In the genomic region with DNA sequence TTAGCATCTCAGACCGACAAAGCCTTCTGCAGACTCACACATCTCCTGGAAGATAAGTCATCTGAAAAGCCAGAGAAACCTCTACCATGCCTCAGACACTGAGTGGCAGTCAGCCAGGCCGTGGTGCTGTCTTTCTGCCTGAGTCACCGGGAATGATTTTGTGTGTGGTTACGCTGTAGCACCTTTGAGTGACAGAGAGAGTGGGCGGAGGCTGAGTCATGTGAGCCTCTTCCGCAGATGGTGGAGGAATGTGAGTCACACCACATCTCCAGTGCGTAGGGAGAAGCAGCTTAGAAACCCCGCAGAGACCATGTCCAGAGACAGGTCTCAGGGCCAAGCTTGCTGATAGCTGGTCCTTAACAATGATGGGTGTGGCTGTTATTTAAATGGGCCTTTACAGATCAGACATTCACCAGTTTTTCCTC, we compare ENCODE assay signal across 9 mouse cellular contexts.
DNase-seq lines count a peak whose midpoint lies in the region; ATAC-seq and TF ChIP-seq lines count a peak whose summit lies in the region.
"Had no signal": no experiment of that assay in that cellular context is flagged by ENCODE, and none has a peak within 500 bp of the region (broad histone marks: within the 10 kb centered on the region; RNA-seq: fewer than 3 reads in every experiment).

No protein-coding gene starts in this region.

- WGBS in forebrain, embryonic 12.5 days: 88% methylated on average over 8 of the region's 8 CpGs

- TF ChIP-seq CTCF in C2C12 (IDR thresholded peaks at IDR 0.05; ENCODE audit: control insufficient read depth, insufficient read depth, insufficient read length): no peak

- no peaks in the 10 kb centered on the region for H3K79me2 ChIP-seq in C2C12 (ENCODE audit: control insufficient read depth, insufficient read depth)

- H3K4me1 ChIP-seq in forebrain, embryonic 12.5 days: peaks cover 5% of the 10 kb centered on the region; the same call in 1 of the 2 replicates
- H3K4me1 ChIP-seq: midbrain, embryonic 12.5 days had no signal

- no peaks in the 10 kb centered on the region for H3K36me3 ChIP-seq in C2C12 (ENCODE audit: control insufficient read depth, insufficient read depth)
- no peaks in the 10 kb centered on the region for H3K36me3 ChIP-seq in forebrain, embryonic 12.5 days (replicated peaks)
- H3K36me3 ChIP-seq: midbrain, embryonic 12.5 days had no signal

- H3K79me3 ChIP-seq in C2C12 (ENCODE audit: low read depth): no peaks in the 10 kb centered on the region

- no peaks in the 10 kb centered on the region for H3K27me3 ChIP-seq in C2C12 (ENCODE audit: control insufficient read depth, insufficient read depth, insufficient read length)
- H3K27me3 ChIP-seq in forebrain, embryonic 12.5 days: no peaks in the 10 kb centered on the region
- H3K27me3 ChIP-seq: midbrain, embryonic 12.5 days had no signal

- no peak overlapping the region for H3ac ChIP-seq in C2C12 (ENCODE audit: control insufficient read depth, insufficient read length, low read depth)

- no peak overlapping the region for H3K27ac ChIP-seq in forebrain, embryonic 12.5 days
- H3K27ac ChIP-seq: midbrain, embryonic 12.5 days had no signal

- H3K4me3 ChIP-seq in C2C12 (ENCODE audit: insufficient read depth, poor library complexity, severe bottlenecking): no peak overlapping the region
- H3K4me3 ChIP-seq in forebrain, embryonic 12.5 days (replicated peaks): no peak overlapping the region
- H3K4me3 ChIP-seq: erythroblast, embryonic 14.5 days; midbrain, embryonic 12.5 days had no signal

- peak; percentile 89 for DNase-seq in 3134 (ENCODE audit: extremely low read depth, insufficient read length, low spot score)
- DNase-seq in brain, adult 2 months (ENCODE audit: low read depth, low spot score): peak; percentile 97
- DNase-seq in left cerebral cortex, adult 9 months (ENCODE audit: low spot score in 2 of 2): peak; percentile 80 to 91
- DNase-seq in telencephalon, adult 2 months (ENCODE audit: low read depth, low spot score): peak; percentile 95
- DNase-seq in kidney, postnatal 10 days: no peak

- no peak overlapping the region for H3K9ac ChIP-seq in forebrain, embryonic 12.5 days
- H3K9ac ChIP-seq: midbrain, embryonic 12.5 days had no signal

- no peak overlapping the region for H3K4me2 ChIP-seq in forebrain, embryonic 12.5 days
- H3K4me2 ChIP-seq: midbrain, embryonic 12.5 days had no signal

- no peaks in the 10 kb centered on the region for H3K9me3 ChIP-seq in forebrain, embryonic 12.5 days
- H3K9me3 ChIP-seq: midbrain, embryonic 12.5 days had no signal

- ATAC-seq in forebrain, embryonic 12.5 days (ENCODE audit: low FRiP score): no peak

TF ChIP-seq in C2C12, 6 proteins besides CTCF, POLR2A, EP300 and RAD21:
- no peak for TF ChIP-seq MYOG (IDR thresholded peaks at IDR 0.05; ENCODE audit: control insufficient read depth, extremely low read depth, insufficient read length)
- TF ChIP-seq CEBPB (IDR thresholded peaks at IDR 0.05; ENCODE audit: low read depth): no peak
- peak; percentile 61 for TF ChIP-seq MAX (IDR thresholded peaks at IDR 0.05)
- peak; percentile 88 for TF ChIP-seq MYOD1 (IDR thresholded peaks at IDR 0.05; ENCODE audit: control insufficient read depth, insufficient read length, low read depth)
- peak; percentile 89 for TF ChIP-seq USF1 (IDR thresholded peaks at IDR 0.05; ENCODE audit: low read depth)
- TF ChIP-seq FOSL1 (IDR thresholded peaks at IDR 0.05; ENCODE audit: insufficient read depth, low read length, poor library complexity, severe bottlenecking): peak; percentile 86
